Mouse (Mus musculus) ovary, adult 18-20 months (tissue): ENCODE measurements around the gene Pitpnc1.

Source experiments
- DNase-seq: peaks from one replicate; pipeline ENCODE4 v3.0.0; 2022; ENCODE audit warnings: low spot score, mixed read lengths

Gene Pitpnc1

GRCm38 (mm10) chr11:107327326-107327725 lies 143.2 kb downstream of the Pitpnc1 start:
- DNase-seq: no peak

DNA sequence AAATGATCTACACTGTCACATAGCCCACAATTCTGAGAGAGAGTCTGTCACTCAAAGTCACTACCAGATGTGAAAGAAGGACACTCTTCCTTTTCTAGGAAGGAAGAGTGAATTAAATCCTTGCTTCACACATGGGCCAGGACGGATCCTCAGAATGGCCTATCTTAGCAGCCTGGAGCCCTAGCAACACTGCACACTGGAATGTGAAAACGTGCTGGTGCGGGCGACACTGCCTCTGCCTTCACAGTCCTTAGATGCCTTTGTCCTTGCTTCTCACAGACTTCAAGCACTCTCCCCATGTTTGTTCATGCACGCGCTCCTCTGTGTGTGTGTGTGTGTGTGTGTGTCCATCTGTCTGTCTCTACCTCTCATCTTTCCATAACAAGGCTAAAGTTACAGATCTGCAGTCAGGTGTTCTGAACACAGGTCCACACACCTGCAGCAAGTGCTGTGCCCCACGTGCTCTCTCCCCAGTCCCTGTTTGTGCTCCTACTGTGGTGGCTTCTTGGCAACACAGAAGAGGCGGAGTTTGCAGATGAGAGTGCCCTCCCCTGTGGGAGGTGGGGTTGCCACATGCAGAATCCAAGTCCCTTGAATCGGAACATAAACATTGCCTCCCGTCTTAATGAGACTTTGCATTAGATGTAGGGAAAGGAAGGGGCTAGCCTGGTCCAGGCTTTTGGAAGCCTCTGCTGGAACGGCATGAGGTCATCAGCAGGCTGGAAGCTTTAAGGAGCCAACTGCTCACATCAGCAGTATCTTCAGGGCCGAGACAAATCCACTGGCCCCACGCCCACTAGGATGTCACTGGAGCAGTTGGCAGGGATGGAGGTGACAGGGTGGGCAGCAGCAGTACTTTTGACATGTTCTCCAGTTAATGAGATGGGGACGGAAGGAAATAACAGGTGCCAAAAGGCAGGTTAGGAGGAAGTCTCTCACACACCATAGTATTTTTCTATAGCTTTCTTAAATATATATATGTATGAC lies 144.5 kb downstream of the Pitpnc1 start:
- DNase-seq: no peak

- no peak for DNase-seq
Measured at GRCm38 (mm10) chr11:107325226-107325625, 145.3 kb downstream of the Pitpnc1 start.

- DNase-seq: no peak
Measured at GRCm38 (mm10) chr11:107323173-107323572, 147.3 kb downstream of the Pitpnc1 start.

DNA sequence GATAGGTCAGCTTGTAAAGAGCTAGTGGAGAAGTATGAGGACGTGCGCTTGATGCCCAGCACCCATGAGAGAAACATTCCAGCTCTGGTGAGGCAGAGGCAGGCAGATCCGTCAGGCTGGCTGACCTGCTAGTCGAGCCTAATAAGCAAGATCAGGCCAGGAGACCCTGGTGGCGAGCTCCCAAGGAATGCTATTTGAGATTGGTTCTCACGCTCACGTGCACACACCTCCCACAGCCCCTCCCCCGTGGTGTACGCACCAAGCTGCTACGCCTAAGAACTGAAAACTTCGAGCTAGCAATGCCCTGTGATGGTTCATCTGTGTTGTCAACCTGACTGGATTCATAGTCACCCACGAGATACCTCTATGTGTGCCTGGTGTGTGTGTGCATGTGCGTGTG lies 148.3 kb downstream of the Pitpnc1 start:
- DNase-seq: no peak

GRCm38 (mm10) chr11:107321819-107322218 lies 148.7 kb downstream of the Pitpnc1 start:
- no peak for DNase-seq

DNA sequence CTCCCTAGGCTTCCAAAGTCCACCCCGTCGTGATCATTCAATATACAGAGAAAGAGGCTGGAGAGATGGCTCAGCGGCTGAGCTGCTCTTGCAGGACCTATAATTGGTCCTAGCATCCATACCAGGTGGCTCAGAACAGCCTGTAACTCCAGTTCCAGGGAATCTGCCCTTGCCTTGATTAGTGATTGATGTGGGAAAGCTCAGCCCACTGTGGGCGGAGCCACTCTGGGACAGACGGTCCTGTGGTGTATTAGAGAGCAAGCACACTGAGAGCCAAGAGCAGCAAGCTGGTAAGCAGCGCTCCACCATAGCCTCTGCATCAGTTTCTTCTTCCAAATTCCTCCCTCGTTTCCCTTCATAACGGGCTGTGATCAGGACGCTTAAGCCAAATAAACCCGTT lies 150.6 kb downstream of the Pitpnc1 start:
- DNase-seq: no peak

- DNase-seq: no peak
Measured at GRCm38 (mm10) chr11:107317653-107318281, 152.7 kb downstream of the Pitpnc1 start.

DNA sequence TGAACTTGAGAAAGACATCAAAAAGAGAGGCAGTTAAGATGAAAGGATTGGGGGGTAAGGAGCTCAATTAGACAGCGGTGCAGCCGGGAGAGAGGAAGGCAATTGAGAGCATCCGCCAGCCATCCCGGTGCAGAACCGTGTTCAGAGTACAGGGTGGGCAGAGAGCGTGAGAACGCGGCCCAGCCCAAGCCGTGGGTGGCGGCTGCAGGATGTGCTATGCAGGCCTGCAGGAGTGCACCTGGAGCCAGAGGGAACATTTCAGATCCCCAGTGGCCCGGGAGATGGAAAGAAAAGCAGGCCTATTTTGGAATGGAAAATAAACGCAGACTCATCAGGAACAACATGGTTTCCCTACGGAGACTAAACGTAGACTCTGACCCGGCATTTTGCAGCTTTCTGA lies 155.0 kb downstream of the Pitpnc1 start:
- no peak for DNase-seq

GRCm38 (mm10) chr11:107310338-107311121 lies 160.0 kb downstream of the Pitpnc1 start:
- no peak for DNase-seq

DNA sequence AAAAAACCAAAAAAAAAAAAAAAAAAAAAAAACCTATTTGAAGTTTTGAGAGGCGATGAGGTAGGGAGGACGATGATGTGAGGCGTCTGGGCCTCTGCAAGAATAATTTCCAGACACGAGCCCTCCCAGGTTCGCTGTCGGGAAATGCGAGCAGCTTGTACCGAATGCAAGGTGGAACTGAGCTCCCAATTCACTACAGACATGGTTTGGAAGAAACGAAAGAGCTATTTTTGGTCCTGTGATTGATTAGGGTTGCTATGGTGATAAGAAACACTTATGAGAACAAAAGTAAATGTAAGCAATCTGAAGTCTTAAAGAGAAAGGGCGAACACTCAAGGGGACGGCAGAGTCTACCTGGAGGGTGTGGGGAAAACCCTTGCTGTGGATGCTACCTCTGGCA lies 164.3 kb downstream of the Pitpnc1 start:
- no peak for DNase-seq

DNA sequence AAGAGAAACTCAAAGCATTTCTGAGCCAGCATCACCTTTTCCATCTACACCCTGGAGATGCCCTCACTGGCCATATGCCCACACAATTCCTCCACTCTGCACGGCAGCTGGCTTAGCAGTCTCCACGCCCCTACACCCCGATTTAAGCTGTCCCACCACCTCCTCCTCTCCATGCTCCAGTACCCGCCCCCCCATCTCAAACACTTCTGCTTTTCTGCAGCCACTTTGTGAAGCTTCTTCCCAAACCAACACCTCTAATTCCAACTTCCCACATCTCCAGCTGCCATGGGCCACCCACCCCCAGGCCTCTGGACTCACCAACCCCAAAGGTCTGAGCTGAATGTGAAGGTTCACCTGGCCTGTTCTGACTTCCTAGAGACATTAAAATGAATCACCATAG lies 168.4 kb downstream of the Pitpnc1 start:
- no peak for DNase-seq

DNA sequence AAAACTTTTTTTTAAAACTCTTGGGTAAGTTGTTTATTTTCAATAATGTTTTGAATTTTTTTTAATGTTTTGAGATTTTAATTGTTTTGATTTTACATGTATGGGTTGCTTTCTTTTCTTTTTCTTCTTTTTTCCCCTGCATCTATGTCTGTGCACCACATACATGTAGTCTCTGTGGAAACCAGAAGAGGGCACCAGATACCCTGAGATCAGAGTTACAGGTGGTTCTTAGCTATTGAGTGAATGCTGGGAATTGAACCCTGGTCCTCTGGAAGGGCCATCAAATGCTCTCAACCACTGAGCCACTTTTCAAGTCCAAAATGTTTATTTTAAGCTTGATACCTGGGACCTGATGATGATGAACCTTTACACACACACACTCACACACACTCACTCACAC lies 170.3 kb downstream of the Pitpnc1 start:
- DNase-seq: no peak

GRCm38 (mm10) chr11:107299511-107300120 lies 170.9 kb downstream of the Pitpnc1 start:
- no peak for DNase-seq

- DNase-seq: no peak
Measured at GRCm38 (mm10) chr11:107296176-107296575, 174.3 kb downstream of the Pitpnc1 start.

- peak; percentile 19 for DNase-seq
Measured at GRCm38 (mm10) chr11:107292036-107292435, 178.5 kb downstream of the Pitpnc1 start.

- DNase-seq: no peak
Measured at GRCm38 (mm10) chr11:107288186-107288563, 182.3 kb downstream of the Pitpnc1 start.

GRCm38 (mm10) chr11:107287215-107288185 lies 183.0 kb downstream of the Pitpnc1 start:
- no peak for DNase-seq

DNA sequence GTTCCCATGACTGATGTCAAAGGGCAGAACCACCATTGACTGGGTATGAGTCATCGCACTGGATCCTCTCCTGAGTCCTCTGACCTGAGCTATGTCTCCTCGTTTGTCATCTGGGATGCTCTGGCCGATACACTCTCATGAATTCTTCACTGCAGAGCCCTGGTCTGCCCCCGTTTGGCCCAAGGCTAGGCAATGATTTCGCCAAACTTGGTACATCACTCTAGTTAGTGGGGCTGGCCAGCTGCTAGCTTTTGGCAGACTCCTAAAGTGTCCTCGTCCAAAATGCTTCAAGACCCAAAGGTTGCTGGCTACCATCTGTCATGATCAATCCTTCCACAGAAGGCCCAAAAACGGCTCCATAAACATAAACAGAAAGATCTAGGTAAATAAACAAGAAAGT lies 184.8 kb downstream of the Pitpnc1 start:
- no peak for DNase-seq

- DNase-seq: no peak
Measured at GRCm38 (mm10) chr11:107283632-107284031, 186.9 kb downstream of the Pitpnc1 start.

DNA sequence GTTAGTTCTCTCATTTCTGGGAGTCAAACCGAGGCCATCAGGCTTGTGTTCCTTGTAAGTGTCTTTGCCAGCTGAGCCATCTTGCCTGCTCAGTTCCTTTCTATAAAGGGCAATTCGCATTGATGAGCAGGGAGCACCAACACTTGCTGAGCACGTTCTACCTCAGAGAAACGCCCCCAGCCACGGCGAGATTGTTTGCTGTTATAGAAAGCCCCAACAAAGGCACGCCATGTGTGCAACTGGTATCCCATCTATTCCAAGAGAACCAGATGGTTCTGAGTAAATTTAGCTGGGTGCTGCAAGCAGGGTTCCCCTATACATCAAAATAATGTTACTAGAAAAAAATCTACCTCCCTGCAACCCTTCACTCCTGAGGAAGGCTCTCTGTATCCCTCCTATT lies 188.0 kb downstream of the Pitpnc1 start:
- no peak for DNase-seq
